Mouse (Mus musculus) forebrain, embryonic 11.5 days (tissue): ENCODE results near the gene Dusp3. TPM values are rescaled to one million over a fixed set of nuclear protein-coding genes. Genes with fewer than 3 reads are reported as not detected.

Experiments used
- ATAC-seq: fragments of 200-750 bp; cut with Nextera tagmentation; replicated peaks from 2 replicates; pipeline ENCODE4 v1.8.0; 2017; ENCODE audit warnings: moderate TSS enrichment; ENCODE audit not compliant: low FRiP score
- DNase-seq: peaks from one replicate; pipeline ENCODE4 v3.0.0-alpha.2; 2017; ENCODE audit warnings: low spot score
- H3K27ac ChIP-seq: fragments of 300-500 bp; sonication (generic); 2 replicates; pipeline ENCODE4 v1.5.1; 2014; ENCODE audit warnings: low read depth, low read length
- H3K27me3 ChIP-seq: fragments of 300-500 bp; sonication (generic); 2 replicates; pipeline ENCODE4 v1.6.1; 2014; ENCODE audit warnings: mild to moderate bottlenecking, low read length, mixed read lengths; ENCODE audit not compliant: control insufficient read depth, insufficient read depth
- H3K36me3 ChIP-seq: fragments of 300-500 bp; sonication (generic); 2 replicates; pipeline ENCODE4 v1.6.1; 2014; ENCODE audit warnings: mild to moderate bottlenecking, low read length, moderate library complexity, mixed read lengths; ENCODE audit not compliant: control insufficient read depth, insufficient read depth
- H3K4me1 ChIP-seq: fragments of 300-500 bp; sonication (generic); replicated peaks from 2 replicates; pipeline ENCODE4 v1.6.1; 2014; ENCODE audit warnings: low read length, mixed read lengths; ENCODE audit not compliant: control insufficient read depth, insufficient read depth
- H3K4me2 ChIP-seq: fragments of 300-500 bp; sonication (generic); 2 replicates; pipeline ENCODE4 v1.6.1; 2014; ENCODE audit warnings: low read depth, mild to moderate bottlenecking, low read length, moderate library complexity, mixed read lengths; ENCODE audit not compliant: severe bottlenecking
- H3K4me3 ChIP-seq: fragments of 300-500 bp; sonication (generic); 2 replicates; pipeline ENCODE4 v1.5.1; 2014; ENCODE audit warnings: low read depth, low read length
- H3K9ac ChIP-seq: fragments of 300-500 bp; sonication (generic); 2 replicates; pipeline ENCODE4 v1.6.1; 2014; ENCODE audit warnings: low read length
- H3K9me3 ChIP-seq: fragments of 300-500 bp; sonication (generic); 2 replicates; pipeline ENCODE4 v1.6.1; 2016; ENCODE audit warnings: low read length, mixed read lengths; ENCODE audit not compliant: control insufficient read depth
- WGBS: fragments of 180-500 bp; shearing (Covaris S2); extraction: QIAGEN DNeasy Blood & Tissue Kit; methylation state at CpG from one replicate; pipeline ENCODE4 v1.1.7; 2014; 5-methylcytosine and 5-hydroxymethylcytosine counted together
- polyA plus RNA-seq: library from polyadenylated mRNA; unstranded; fragments of >200 nt; fragmentation: Nextera tagmentation; extraction: Ambion mirVana; gene quantifications from 2 replicates; pipeline ENCODE4 v1.2.1, GENCODE M21; 2014

Gene Dusp3
- polyA plus RNA-seq, 1 experiment from 2014 or later, result 10.4 TPM

DNA sequence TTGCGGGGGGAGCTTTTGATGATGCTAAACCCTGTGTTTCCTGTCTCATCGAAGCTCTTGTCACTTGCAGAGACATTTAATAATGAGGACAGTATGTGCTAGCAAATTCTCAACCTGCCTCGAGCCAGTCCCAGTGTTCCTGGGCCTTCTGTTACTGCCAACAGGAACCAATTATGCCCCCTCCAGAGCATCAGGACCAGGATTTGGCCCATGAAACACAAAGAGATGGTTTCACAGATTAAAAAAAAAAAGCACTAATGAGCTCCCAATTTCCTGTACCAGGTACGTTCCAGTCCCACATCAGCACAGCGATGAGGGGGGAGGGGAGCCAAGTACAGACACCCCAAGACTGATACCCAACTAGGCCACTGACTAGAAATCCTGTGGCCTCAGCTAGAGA, 34.4 kb upstream of the Dusp3 start:
- Histone ChIP-seq H3K36me3 (no peaks in the 10 kb centered on the region), H3K4me1 (peaks cover 4% of the 10 kb centered on the region; the same call in 1 of the 2 replicates), H3K27ac (no peak overlapping the region), H3K9ac (no peak overlapping the region), H3K9me3 (no peaks in the 10 kb centered on the region), H3K4me2 (no peak overlapping the region), H3K4me3 (no peak overlapping the region), H3K27me3 (no peaks in the 10 kb centered on the region)
- DNase-seq (no peak), ATAC-seq (no peak)
- 77% methylated on average over 5 of the region's 5 CpGs for WGBS

DNA sequence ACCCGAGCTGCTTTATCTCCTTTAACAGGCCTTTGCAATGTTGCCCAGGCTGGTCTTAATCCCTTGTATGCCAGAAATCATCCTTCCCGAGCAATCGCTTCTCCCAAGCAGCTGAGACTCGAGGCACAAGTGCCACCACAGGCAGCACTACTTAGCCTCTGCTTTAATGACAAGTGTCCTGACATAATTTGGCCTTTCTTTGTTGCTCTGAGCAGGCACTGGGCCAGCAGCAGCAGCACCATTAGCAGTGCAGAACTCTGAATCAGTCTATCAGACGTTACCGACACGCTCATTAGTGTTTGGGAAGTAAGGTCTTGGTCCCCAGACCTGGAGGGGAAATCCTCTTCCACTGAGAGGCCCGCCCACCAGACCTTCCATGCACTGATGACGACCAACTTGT, 32.9 kb upstream of the Dusp3 start:
- H3K4me1 ChIP-seq, result no peaks in the 10 kb centered on the region
- 78% methylated on average over 9 of the region's 9 CpGs for WGBS
- H3K4me2 ChIP-seq, result no peak overlapping the region
- no peak overlapping the region for H3K9ac ChIP-seq
- H3K27me3 ChIP-seq, result no peaks in the 10 kb centered on the region
- H3K27ac ChIP-seq, result no peak overlapping the region
- ATAC-seq (no peak), DNase-seq (no peak)
- H3K4me3 ChIP-seq, result no peak overlapping the region
- H3K9me3 ChIP-seq, result no peaks in the 10 kb centered on the region
- H3K36me3 ChIP-seq, result no peaks in the 10 kb centered on the region

DNA sequence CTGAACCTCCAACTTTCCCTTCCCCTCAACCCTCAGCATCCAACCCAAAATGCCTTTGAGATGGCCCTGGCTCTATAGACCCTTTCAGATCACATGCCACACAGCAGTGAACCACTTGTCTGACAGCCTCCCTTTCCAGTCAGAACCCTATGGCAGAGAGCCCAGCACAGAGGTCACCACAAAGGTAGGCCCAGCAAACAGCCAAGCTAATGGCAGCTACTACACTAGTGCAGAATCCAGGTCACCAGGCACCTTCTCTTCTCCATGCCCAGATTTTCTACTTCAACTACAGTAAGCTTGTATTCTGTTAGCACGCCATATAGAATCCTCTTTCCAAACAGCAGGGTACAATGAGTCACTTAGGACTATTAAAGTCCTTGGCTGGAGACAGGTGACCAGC, 29.3 kb upstream of the Dusp3 start:
- no peaks in the 10 kb centered on the region for H3K9me3 ChIP-seq
- DNase-seq, result no peak
- no peak overlapping the region for H3K4me2 ChIP-seq
- no peak overlapping the region for H3K4me3 ChIP-seq
- H3K27ac ChIP-seq, result no peak overlapping the region
- no peaks in the 10 kb centered on the region for H3K27me3 ChIP-seq
- no peak for ATAC-seq
- no peaks in the 10 kb centered on the region for H3K4me1 ChIP-seq
- 89% methylated on average over 1 of the region's 1 CpGs for WGBS
- H3K36me3 ChIP-seq, result no peaks in the 10 kb centered on the region; the same call in 1 of the 2 replicates
- H3K9ac ChIP-seq, result no peak overlapping the region

DNA sequence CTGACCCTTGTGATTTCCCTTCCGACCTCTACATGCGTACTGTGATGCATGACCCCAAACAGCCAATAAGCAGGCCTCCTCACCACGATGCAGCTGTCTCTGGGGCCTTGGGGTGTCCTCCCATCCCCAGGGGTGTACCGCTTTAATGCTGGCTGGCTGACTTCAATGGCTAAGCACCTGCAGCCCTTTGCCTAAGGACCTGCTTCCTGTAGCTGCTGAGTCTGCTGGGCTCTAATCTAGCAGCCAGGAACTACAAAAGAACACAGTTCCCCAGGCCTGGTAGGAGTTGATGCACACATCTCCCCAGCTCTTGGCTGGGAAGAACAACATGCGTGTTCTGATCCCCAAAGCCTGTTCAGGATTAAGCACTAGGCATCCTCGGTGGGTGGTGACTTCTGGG, 28.7 kb upstream of the Dusp3 start:
- ATAC-seq (no peak), DNase-seq (no peak)
- H3K27ac ChIP-seq, result no peak overlapping the region
- no peak overlapping the region for H3K9ac ChIP-seq
- WGBS, result 69% methylated on average over 6 of the region's 6 CpGs
- H3K4me3 ChIP-seq, result no peak overlapping the region
- no peak overlapping the region for H3K4me2 ChIP-seq
- no peaks in the 10 kb centered on the region for H3K27me3 ChIP-seq
- no peaks in the 10 kb centered on the region; the same call in 1 of the 2 replicates for H3K36me3 ChIP-seq
- no peaks in the 10 kb centered on the region for H3K9me3 ChIP-seq
- H3K4me1 ChIP-seq, result 0 out of 2 replicates have a peak, but pooled peaks cover 2% of the 10 kb centered on the region

DNA sequence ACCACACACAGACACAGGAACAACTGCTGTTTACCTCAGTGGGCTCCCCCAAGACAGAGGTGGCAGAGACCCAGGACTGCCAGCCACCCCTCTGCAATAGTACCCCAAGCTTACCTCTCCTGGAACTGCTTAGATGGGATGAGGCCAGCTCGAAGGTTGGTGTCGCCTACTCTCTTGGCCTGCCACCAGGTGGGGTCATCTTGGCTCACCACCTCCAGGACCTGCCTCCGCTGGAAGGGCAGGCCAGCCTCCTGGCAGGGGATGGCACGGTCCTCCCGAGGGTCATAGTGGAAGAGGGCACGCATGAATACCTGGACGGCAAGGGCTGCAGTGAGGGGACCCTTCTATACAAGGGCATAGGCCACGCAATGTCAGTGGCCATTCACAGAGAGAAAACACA, 26.4 kb upstream of the Dusp3 start:
- H3K9ac ChIP-seq, result no peak overlapping the region
- H3K27ac ChIP-seq, result no peak overlapping the region
- no peak overlapping the region for H3K4me2 ChIP-seq
- H3K4me1 ChIP-seq, result peaks cover 7% of the 10 kb centered on the region
- no peak for DNase-seq
- 93% methylated on average over 8 of the region's 8 CpGs for WGBS
- no peak overlapping the region for H3K4me3 ChIP-seq
- no peaks in the 10 kb centered on the region for H3K27me3 ChIP-seq
- H3K36me3 ChIP-seq, result no peaks in the 10 kb centered on the region; the same call in 1 of the 2 replicates
- no peaks in the 10 kb centered on the region for H3K9me3 ChIP-seq
- ATAC-seq, result no peak

DNA sequence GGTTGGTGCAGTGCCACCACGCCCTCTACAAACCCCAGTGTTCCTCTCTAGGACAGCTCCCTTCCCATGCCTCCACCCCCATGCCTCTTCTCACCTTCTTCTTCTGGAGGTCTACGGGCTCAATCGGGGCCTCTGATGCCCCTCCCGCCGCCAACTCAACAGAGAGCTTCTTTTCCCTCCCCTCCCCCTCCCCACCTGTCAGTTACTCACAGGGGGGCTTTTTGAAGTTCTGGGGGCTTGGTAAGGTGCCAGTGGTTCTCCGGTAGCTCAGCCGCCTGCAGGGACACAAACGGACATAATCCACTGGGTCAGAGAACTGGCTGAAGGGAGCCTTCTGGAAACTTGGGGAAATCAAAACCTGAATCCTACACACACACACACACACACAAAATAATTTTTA, 24.7 kb upstream of the Dusp3 start:
- no peak overlapping the region for H3K4me2 ChIP-seq
- DNase-seq (no peak), ATAC-seq (no peak)
- no peak overlapping the region for H3K9ac ChIP-seq
- H3K27me3 ChIP-seq, result no peaks in the 10 kb centered on the region
- H3K4me3 ChIP-seq, result no peak overlapping the region
- H3K27ac ChIP-seq, result no peak overlapping the region
- H3K9me3 ChIP-seq, result no peaks in the 10 kb centered on the region
- no peaks in the 10 kb centered on the region; the same call in 1 of the 2 replicates for H3K36me3 ChIP-seq
- WGBS, result 86% methylated on average over 8 of the region's 8 CpGs
- H3K4me1 ChIP-seq, result peaks cover 7% of the 10 kb centered on the region

DNA sequence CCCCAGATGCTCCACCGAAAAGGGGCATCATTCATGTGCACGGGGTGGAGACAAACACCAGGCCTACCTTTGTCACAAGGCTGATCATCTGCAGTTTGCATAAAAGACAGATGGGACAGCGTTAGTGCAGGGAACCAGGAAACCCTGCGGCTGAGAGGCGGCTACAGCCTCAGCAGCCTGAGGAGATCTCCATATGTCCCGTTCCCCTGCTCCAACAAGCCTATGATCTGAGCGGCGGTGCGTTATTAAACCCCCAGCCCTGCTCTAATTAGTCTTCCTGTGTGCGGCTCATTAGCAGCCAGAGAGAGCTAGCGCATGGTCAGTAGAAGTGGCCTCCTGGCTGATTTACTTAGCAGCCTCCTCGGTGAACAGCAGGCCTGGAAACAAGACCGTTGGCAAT, 23.3 kb upstream of the Dusp3 start:
- DNase-seq (peak; percentile 80), ATAC-seq (peak; percentile 80)
- H3K36me3 ChIP-seq, result no peaks in the 10 kb centered on the region; the same call in 1 of the 2 replicates
- H3K9ac ChIP-seq, result 0 out of 2 replicates have a peak overlapping the region, but pooled peaks have one; percentile 3
- H3K4me1 ChIP-seq, result peaks cover 7% of the 10 kb centered on the region
- no peaks in the 10 kb centered on the region for H3K9me3 ChIP-seq
- no peak overlapping the region for H3K4me3 ChIP-seq
- WGBS, result 27% methylated on average over 13 of the region's 13 CpGs
- peak overlapping the region; percentile 80 for H3K27ac ChIP-seq
- no peak overlapping the region for H3K4me2 ChIP-seq
- no peaks in the 10 kb centered on the region for H3K27me3 ChIP-seq

DNA sequence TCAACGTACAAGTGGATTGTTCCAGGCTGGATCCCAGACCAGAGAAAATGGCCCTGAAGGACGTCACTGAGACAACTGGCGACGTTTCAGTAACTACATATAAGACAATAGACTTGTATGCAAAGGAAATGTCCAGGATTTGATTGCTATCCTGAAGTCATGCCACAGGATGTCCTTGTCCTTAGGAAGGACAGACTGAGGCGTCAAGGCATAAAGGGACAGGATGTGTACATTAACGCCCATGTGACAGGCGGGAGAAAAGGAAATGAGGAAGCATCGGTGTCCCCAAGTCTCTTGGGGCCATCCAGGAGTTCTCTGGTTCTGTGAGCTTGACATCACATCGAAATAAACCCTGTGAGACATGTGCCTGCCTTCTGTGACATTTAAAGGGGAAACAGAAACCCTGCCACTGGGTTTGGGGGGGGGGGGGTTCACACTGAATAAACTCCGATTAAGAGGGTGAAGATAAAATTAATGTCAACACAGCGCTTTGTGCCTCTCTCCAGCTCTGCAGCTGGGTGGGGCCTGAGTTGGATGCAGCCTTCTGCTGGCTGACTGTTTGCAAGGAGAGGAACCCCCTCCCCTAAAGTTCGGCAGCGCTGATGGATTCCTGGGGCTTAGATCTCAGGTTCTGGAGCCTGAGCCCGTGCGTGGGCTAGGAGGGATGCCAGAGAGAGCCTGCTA, 22.3 kb upstream of the Dusp3 start:
- Histone ChIP-seq H3K27ac (peak overlapping the region; percentile 80), H3K9me3 (peaks cover 4% of the 10 kb centered on the region; the same call in 1 of the 2 replicates), H3K27me3 (no peaks in the 10 kb centered on the region), H3K36me3 (peaks cover 6% of the 10 kb centered on the region; the same call in 1 of the 2 replicates), H3K4me1 (peaks cover 7% of the 10 kb centered on the region), H3K9ac (no peak overlapping the region), H3K4me3 (no peak overlapping the region), H3K4me2 (no peak overlapping the region)
- 91% methylated on average over 15 of the region's 15 CpGs for WGBS
- DNase-seq (no peak), ATAC-seq (no peak)

DNA sequence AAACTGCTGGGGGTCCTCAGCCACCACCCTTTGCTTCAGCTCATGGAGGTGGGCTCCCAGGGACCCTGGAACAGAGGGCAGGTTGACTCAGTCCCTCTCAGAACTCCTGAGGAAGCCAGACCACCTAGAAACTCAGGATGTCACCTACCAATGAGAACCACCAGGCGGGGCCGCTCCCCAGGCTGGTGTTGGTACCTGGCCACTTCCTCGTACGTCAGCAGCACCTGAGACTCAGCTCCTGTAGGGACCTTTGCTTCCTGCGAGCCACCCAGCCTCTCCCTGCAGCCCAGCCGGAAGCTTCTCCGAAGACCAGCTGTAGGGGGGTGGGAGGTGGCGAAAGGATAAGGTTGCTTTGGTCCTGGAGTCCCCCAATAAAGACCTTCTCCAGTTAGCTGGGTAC, 21.6 kb upstream of the Dusp3 start:
- H3K27ac ChIP-seq, result no peak overlapping the region
- 91% methylated on average over 8 of the region's 8 CpGs for WGBS
- no peak for DNase-seq

More for the DNA sequence above, 21.6 kb upstream of the Dusp3 start:
- peaks cover 6% of the 10 kb centered on the region; the same call in 1 of the 2 replicates for H3K36me3 ChIP-seq
- no peak overlapping the region for H3K4me2 ChIP-seq
- H3K4me1 ChIP-seq, result peaks cover 7% of the 10 kb centered on the region
- H3K9ac ChIP-seq, result no peak overlapping the region
- H3K9me3 ChIP-seq, result peaks cover 4% of the 10 kb centered on the region; the same call in 1 of the 2 replicates
- H3K27me3 ChIP-seq, result no peaks in the 10 kb centered on the region
- H3K4me3 ChIP-seq, result no peak overlapping the region
- no peak for ATAC-seq
